Mouse (Mus musculus) kidney, embryonic 16.5 days (tissue): ENCODE data around the gene Cdh26. TPM values are rescaled to one million over a fixed set of nuclear protein-coding genes. Genes with fewer than 3 reads are reported as not detected.

Source experiments
- ATAC-seq: fragments of 200-750 bp; cut with Nextera tagmentation; 2 replicates; pipeline ENCODE4 v1.8.0; 2017; ENCODE audit warnings: moderate TSS enrichment; ENCODE audit not compliant: low FRiP score, low TSS enrichment
- H3K27ac ChIP-seq: fragments of 300-500 bp; sonication (generic); 2 replicates; pipeline ENCODE4 v1.5.1; 2014; ENCODE audit warnings: low read length
- H3K27me3 ChIP-seq: fragments of 300-500 bp; sonication (generic); 2 replicates; pipeline ENCODE4 v1.6.1; 2014; ENCODE audit warnings: low read length, control low read depth, mixed read lengths; ENCODE audit not compliant: insufficient read depth
- H3K36me3 ChIP-seq: fragments of 300-500 bp; sonication (generic); 2 replicates; pipeline ENCODE4 v1.6.1; 2014; ENCODE audit warnings: low read length, control low read depth, mixed read lengths; ENCODE audit not compliant: insufficient read depth
- H3K4me1 ChIP-seq: fragments of 300-500 bp; sonication (generic); 2 replicates; pipeline ENCODE4 v1.6.1; 2014; ENCODE audit warnings: low read length, control low read depth, mixed read lengths; ENCODE audit not compliant: insufficient read depth
- H3K4me2 ChIP-seq: fragments of 300-500 bp; sonication (generic); replicated peaks from 2 replicates; pipeline ENCODE4 v1.6.1; 2014; ENCODE audit warnings: low read depth, low read length
- H3K4me3 ChIP-seq: fragments of 300-500 bp; sonication (generic); 2 replicates; pipeline ENCODE4 v1.5.1; 2014; ENCODE audit warnings: mild to moderate bottlenecking, low read length
- H3K9ac ChIP-seq: fragments of 300-500 bp; sonication (generic); replicated peaks from 2 replicates; pipeline ENCODE4 v1.6.1; 2014; ENCODE audit warnings: low read length
- H3K9me3 ChIP-seq: fragments of 300-500 bp; sonication (generic); 2 replicates; pipeline ENCODE4 v1.6.1; 2016; ENCODE audit warnings: low read length, control low read depth
- WGBS: fragments of 180-500 bp; shearing (Covaris S2); extraction: QIAGEN DNeasy Blood & Tissue Kit; methylation state at CpG from one replicate; pipeline ENCODE4 v1.1.7; 2014; 5-methylcytosine and 5-hydroxymethylcytosine counted together
- polyA plus RNA-seq: library from polyadenylated mRNA; unstranded; fragments of >200 nt; fragmentation: Nextera tagmentation; extraction: Ambion mirVana; gene quantifications from 2 replicates; pipeline ENCODE4 v1.2.1, GENCODE M21; 2015

The Cdh26 gene
- polyA plus RNA-seq, 1 experiment from 2014 or later, result 0.52 TPM

DNA sequence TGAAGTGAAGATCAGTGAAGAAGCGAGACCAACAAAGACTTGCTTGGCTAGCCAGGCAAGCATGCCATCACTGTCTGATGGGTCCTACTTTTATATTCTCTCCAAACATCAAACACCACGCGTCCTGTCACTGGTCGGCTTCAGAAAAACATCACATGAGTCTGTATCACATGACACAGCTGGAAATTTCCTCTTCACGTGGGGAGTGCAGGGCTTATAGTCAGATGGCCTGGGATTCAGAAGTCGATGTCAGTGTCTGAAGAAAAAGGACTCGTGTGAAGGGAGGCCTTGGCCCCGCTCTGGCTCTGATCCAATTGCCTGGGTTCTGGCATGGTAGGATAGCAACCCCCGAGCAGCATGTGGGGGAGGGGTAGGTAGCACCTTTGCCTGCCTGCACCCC is 86.6 kb downstream of the Cdh26 start:
- H3K4me2 ChIP-seq, result no peak overlapping the region
- H3K27ac ChIP-seq, result no peak overlapping the region
- no peaks in the 10 kb centered on the region for H3K36me3 ChIP-seq
- WGBS, result 66% methylated on average over 9 of the region's 9 CpGs
- no peak overlapping the region for H3K9ac ChIP-seq
- no peaks in the 10 kb centered on the region for H3K4me1 ChIP-seq
- no peak overlapping the region for H3K4me3 ChIP-seq
- ATAC-seq, result no peak
- no peaks in the 10 kb centered on the region for H3K9me3 ChIP-seq
- no peaks in the 10 kb centered on the region for H3K27me3 ChIP-seq

DNA sequence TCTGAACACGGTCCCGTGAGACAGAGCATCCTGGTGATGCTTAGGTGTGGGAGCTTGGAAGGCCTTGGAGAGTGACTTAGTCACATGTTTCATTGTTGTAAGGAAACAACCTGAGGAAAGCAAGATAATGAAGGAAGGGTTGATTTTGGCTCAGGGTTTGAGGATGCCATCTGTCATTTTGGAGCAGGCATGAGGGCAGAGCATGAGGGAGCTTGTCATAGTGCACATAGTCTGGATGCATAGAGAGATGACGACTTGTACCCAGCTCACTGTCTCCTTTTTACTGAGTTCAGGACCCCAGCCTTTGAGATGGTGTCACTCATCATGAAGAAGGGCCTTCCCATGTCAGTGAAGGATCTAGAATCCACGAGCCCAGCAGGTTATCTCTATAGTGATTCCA is 89.0 kb downstream of the Cdh26 start:
- ATAC-seq, result no peak

DNA sequence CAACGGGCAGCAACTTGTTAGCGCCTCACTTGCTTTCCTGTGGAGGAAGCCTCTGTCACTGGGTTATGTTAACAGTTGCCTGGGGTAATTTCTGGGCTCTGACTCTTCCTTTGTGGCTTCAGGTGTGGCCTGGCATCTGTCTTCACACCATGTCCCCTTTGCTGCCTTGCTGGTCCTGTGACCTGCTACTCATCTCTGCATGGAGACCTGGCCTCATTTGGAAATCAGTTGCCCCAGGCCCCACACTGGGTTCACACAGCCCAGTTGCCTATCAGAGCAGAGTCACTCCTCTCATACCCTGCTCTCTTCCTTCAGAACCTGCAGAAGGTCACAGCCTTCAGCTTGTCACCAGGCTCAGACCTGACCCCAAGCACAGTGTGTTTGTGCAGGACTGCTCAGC is 89.9 kb downstream of the Cdh26 start:
- Histone ChIP-seq H3K27me3 (no peaks in the 10 kb centered on the region), H3K4me2 (no peak overlapping the region), H3K4me1 (no peaks in the 10 kb centered on the region), H3K4me3 (no peak overlapping the region), H3K27ac (no peak overlapping the region), H3K9me3 (no peaks in the 10 kb centered on the region), H3K36me3 (no peaks in the 10 kb centered on the region), H3K9ac (no peak overlapping the region)
- 26% methylated on average over 2 of the region's 2 CpGs for WGBS
- ATAC-seq, result no peak

More for the DNA sequence above, 89.0 kb downstream of the Cdh26 start:
- no peaks in the 10 kb centered on the region for H3K36me3 ChIP-seq
- WGBS, result 93% methylated on average over 4 of the region's 4 CpGs
- no peaks in the 10 kb centered on the region for H3K4me1 ChIP-seq
- H3K4me3 ChIP-seq, result no peak overlapping the region
- no peak overlapping the region for H3K4me2 ChIP-seq
- no peaks in the 10 kb centered on the region for H3K27me3 ChIP-seq
- H3K9me3 ChIP-seq, result no peaks in the 10 kb centered on the region
- no peak overlapping the region for H3K9ac ChIP-seq
- H3K27ac ChIP-seq, result no peak overlapping the region

DNA sequence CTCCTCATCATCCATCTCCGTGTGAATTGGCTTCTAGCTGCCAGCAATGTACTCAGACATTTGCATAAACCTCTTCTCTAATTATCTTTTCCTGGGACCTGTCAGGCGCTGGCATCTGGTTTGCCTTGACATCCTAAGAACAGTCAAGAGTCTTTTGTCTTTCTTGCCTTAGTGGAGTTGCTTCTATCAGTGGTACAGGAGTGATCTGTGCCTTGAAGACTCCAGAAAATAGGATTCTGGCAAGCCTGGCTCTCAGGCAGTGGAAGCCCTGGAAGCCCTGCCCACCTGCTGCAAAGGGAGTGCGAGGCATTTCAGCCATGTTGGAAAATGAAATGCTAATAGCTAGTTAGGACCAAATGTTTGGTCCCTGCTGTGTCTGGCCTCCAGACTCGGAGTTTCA is 92.0 kb downstream of the Cdh26 start:
- 56% methylated on average over 4 of the region's 4 CpGs for WGBS
- ATAC-seq, result no peak
- H3K9ac ChIP-seq, result no peak overlapping the region
- no peak overlapping the region for H3K4me3 ChIP-seq
- H3K27ac ChIP-seq, result no peak overlapping the region
- H3K9me3 ChIP-seq, result no peaks in the 10 kb centered on the region
- no peaks in the 10 kb centered on the region for H3K27me3 ChIP-seq
- H3K4me1 ChIP-seq, result no peaks in the 10 kb centered on the region
- no peak overlapping the region for H3K4me2 ChIP-seq
- no peaks in the 10 kb centered on the region for H3K36me3 ChIP-seq

DNA sequence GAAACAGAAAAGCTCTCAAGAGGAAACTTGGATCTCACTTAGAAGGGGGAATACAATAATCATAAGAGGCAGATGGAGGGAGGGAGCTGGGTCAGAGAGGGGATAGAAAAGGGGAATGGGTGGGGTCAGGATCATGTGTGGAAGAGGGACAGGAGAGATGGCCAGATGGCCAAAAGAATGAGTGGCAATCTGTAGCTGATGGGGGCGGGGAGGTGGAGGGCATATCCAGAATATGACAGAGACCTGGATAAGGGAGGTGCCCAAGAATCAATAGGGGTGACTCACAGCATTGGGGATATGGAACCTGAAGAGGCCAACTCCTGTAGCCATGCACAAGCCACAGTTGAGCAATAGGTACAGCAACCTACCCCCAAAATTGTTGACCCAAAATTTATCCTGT is 92.5 kb downstream of the Cdh26 start:
- Histone ChIP-seq H3K27ac (no peak overlapping the region), H3K4me1 (no peaks in the 10 kb centered on the region), H3K27me3 (no peaks in the 10 kb centered on the region), H3K4me2 (no peak overlapping the region), H3K4me3 (no peak overlapping the region), H3K9me3 (no peaks in the 10 kb centered on the region), H3K9ac (no peak overlapping the region), H3K36me3 (no peaks in the 10 kb centered on the region)
- ATAC-seq, result no peak
- 83% methylated on average over 1 of the region's 1 CpGs for WGBS

DNA sequence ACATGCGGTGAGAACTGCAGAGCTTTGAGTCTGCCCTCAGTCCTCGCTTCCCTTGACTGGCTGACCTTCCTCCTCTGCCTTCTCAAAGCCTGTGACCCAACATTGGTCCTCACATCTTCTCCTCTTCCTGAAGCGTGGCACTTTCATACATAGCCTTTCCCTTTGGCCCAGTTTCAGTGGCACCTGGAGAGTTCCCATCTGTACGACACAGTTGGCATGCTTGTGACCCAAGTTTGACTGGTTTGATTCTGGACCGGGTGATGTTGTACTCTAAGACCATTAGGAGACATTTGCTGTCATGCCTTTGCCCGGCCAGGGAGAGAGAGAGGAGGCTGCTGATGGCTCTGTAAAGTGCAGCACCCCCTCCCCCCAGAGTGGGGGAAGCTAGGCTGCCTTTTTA is 96.4 kb downstream of the Cdh26 start:
- Histone ChIP-seq H3K9me3 (no peaks in the 10 kb centered on the region), H3K4me3 (no peak overlapping the region), H3K36me3 (no peaks in the 10 kb centered on the region), H3K27ac (no peak overlapping the region), H3K4me2 (no peak overlapping the region), H3K9ac (no peak overlapping the region), H3K27me3 (no peaks in the 10 kb centered on the region), H3K4me1 (no peaks in the 10 kb centered on the region)
- no peak for ATAC-seq
- WGBS, result 83% methylated on average over 6 of the region's 6 CpGs

DNA sequence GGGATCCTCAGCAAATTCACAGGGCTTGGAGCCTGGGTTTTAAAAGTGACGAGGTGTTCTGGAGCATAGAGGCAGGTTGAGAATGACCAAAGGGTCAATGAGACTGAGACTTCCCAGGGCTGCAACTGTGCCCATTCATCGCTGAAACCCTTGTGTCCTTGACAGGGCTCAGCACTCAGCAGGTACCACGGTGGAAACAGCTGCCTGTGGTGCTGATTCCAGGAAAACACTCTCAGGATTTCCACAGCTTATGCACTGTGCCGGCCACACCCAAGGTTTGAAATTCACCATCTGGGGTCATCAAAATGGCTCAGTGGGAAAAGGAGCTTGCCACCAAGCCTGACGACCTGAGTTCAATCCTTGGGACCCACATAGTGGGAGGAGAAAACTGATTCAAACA is 100.9 kb downstream of the Cdh26 start:
- 78% methylated on average over 5 of the region's 5 CpGs for WGBS
- 0 out of 2 replicates have a peak, but pooled peaks cover 3% of the 10 kb centered on the region for H3K4me1 ChIP-seq
- H3K4me3 ChIP-seq, result no peak overlapping the region
- no peaks in the 10 kb centered on the region for H3K27me3 ChIP-seq
- no peak overlapping the region for H3K4me2 ChIP-seq
- H3K36me3 ChIP-seq, result no peaks in the 10 kb centered on the region
- H3K9ac ChIP-seq, result no peak overlapping the region
- H3K9me3 ChIP-seq, result no peaks in the 10 kb centered on the region
- ATAC-seq, result no peak
- no peak overlapping the region for H3K27ac ChIP-seq

DNA sequence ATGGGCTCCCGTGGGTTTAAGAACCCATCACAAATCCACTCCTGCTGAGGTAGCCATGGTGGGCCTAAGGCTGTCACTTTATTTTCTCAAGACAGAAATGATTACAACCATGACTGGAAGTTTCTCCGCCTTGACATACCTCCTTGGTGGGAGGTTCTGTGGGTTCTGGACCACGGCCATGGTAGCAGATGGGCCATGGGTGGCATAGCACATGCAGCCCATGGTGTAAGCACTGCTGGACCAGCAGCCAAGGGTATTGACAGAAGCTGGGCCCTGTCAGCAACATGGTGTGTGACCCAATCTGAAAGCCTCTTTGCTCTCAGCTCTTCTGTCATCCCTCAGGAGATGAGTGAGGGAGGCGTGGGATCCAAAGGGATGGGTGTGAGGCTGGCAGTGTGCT is 106.2 kb downstream of the Cdh26 start:
- H3K27ac ChIP-seq, result no peak overlapping the region
- no peak overlapping the region for H3K9ac ChIP-seq
- 94% methylated on average over 4 of the region's 4 CpGs for WGBS
- ATAC-seq, result no peak
- H3K4me3 ChIP-seq, result no peak overlapping the region
- H3K27me3 ChIP-seq, result no peaks in the 10 kb centered on the region
- H3K4me2 ChIP-seq, result no peak overlapping the region
- H3K4me1 ChIP-seq, result 0 out of 2 replicates have a peak, but pooled peaks cover 3% of the 10 kb centered on the region
- no peaks in the 10 kb centered on the region for H3K36me3 ChIP-seq
- H3K9me3 ChIP-seq, result no peaks in the 10 kb centered on the region

Other genes starting within 250 kb of the Cdh26 start
- 0.04 TPM in 1 of 2 replicates, not detected in the other for gene Sycp2, start 22.8 kb upstream of the Cdh26 start, polyA plus RNA-seq
- 2.9 and 3.0 TPM in 2 replicates for gene Ppp1r3d, start 16.1 kb upstream of the Cdh26 start, polyA plus RNA-seq
- 5.3 and 5.6 TPM in 2 replicates for gene Fam217b, start 16.0 kb upstream of the Cdh26 start, polyA plus RNA-seq